Mouse (Mus musculus) MN1 (cell line): ENCODE results near the gene Ehd1.
A peak's percentile ranks its signal among the peaks of the same experiment; 100 is the strongest.
"Not testable (repeated sequence)": the region's sequence is repeated elsewhere in the genome, so short reads cannot be mapped to it uniquely, and the experiment has no call there.

ENCODE experiments used
- DNase-seq: peaks from one replicate; pipeline ENCODE4 v3.0.0-alpha.2; 2016; ENCODE audit warnings: low spot score

Gene Ehd1

DNA sequence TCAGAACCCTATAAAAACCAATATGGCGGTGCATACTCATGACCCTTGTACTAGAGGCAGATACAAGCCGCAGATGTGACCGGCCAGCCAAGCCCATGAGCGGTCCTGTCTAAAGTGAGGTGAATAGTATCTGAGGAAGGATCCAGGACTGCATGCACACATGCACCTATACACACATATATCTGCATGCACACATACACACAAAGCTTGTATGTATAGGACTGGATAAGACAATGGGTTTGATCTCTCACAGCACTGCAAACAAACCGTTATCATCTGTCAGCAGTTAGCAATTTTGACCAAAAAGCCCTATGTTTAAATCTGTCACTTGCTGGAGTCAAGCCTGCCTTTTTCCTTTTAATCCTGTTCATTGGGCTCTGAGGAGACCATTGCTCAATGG lies 25.6 kb downstream of the Ehd1 start:
- DNase-seq: no peak

DNA sequence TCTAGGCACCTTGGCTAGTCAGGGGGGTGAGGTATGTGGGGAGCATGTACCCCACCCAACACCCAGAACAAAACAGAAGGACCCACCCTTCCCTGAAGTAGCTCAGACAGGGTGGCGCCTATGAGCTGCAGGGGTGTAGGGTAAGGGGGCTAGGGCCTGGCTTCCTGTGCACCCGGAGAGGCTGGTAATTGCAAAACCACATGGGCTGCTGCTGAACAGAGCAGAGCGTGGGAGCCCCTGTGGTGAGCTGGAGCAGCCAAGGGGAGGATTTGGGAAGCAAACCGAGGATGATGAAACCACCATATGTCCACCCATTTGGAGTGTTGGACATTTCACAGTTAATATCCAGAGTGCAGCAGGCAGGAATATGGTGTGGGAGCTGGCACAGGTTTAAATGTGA lies 26.0 kb downstream of the Ehd1 start:
- DNase-seq: no peak

DNA sequence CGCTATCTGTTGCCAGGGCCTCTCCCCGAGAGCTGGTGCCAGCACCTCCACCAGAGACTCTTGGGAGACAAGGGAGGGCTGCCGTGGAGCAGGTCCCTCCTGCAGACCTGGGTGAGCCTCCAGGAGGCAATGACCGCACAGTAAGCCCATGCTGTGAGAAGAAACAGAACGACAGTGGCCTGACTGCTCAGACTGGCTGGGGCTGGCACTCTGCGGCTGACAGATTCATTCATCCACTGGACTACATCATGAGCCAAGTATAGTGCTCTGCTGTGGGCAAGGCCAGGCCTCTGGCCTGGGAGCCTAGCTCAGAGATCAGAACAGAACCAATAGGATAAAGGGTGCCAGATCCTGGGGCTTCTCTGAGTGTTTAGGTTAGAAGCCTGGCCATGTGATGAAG lies 27.3 kb downstream of the Ehd1 start:
- peak; percentile 72 for DNase-seq

DNA sequence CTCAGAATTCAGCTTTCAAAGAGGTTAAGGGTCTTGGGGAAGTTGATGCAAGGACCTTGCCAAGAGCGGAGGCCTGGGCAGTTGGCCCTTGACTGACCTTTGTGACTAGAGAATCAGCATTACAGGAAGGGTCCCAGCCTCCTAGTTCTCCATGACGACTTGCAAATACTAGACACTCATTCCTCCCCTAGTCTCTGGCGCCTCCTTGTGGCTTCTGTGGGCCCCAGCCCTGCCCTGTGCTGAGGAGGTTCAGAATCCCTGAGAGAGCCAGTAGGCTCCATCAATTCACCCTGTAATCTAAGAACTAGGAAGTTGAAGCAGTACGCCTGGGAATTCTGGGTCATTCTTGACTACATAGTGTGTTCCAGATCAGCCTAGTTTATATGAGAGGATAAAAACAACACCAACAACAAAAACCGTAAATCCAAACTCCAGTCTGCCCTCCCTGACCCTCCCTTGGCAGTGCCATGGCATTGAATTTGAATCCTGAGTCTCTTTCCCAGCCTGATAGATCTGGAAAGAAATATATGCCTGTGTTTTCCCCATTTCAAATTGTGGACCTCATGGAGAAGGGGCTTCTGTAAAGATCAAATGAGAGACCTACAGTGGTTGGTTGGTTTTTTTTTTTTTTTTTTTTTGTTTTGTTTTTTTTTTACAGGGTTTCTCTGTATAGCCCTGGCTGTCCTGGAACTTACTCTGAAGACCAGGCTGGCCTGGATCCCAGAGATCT lies 28.4 kb downstream of the Ehd1 start:
- DNase-seq: peak; percentile 89

DNA sequence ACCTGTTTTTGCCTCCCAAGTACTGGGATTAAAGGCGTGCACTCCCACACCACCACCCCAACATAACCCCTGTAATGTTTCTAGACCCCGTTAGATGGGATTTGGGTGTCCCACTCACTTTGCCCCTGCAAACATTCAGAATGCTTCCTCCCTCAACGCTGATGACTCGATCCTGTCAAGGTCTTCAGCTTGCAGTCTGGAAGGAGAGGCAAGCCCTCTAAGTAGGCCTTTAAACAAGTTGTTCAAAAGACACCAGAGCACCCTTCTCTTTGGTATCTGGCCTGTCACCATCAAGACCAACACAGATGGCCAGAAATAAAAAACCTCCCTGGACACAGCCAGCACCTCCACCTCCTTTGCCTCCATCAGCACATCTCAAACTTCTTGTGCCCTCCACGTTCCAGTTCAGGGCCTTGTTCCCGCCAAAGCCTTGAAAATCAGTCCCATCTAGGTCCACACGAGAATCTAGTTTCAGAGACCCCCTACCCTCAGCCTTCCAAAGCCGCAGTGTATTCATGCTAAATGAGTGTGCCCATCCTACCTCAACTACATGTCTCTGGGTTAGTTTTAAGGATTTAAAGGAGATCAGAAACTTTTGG lies 29.1 kb downstream of the Ehd1 start:
- DNase-seq: no peak

DNA sequence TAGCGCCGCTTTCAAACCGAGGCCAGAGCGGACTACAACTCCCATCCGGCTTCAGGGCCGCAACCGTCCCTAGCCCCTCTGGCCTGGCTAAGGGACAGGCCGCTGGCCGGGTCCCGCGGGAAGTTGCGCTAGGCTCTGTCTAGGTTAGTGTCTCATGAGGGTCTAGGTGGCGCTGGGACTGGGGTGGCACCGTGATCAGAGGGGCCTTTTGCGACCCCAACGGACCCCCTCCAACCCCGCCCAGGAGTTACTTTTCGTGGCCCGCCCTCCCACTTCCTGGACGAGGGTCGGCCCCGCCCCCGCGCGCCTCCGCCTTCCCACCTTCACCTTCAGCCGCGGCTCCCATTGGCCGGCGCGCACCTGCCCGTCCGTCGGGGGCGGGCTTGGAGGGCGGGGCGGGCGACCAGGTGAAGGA lies 29.6 kb downstream of the Ehd1 start, which contains the start of gene Cdc42bpg:
TSS of gene Cdc42bpg (plus strand) at position 320 of the 415 bp plus-strand sequence.
- peak; percentile 76 for DNase-seq

DNA sequence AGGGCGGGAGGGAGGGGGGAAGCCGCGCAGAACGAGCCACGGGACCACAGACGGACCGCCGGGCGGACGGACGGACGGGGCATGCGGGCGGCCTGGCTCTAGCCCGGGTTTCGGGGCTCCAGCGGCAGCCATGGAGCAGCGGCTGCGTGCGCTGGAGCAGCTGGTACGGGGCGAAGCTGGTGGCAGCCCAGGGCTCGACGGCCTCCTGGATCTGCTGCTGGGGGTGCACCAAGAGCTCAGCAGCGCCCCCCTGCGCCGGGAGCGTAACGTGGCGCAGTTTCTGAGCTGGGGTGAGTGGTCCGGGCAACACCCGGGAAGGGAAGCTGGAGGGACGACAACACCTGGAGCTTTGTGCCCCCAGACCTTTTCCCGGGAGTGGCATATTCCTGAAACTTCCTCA lies 30.1 kb downstream of the Ehd1 start:
- DNase-seq: peak; percentile 80

DNA sequence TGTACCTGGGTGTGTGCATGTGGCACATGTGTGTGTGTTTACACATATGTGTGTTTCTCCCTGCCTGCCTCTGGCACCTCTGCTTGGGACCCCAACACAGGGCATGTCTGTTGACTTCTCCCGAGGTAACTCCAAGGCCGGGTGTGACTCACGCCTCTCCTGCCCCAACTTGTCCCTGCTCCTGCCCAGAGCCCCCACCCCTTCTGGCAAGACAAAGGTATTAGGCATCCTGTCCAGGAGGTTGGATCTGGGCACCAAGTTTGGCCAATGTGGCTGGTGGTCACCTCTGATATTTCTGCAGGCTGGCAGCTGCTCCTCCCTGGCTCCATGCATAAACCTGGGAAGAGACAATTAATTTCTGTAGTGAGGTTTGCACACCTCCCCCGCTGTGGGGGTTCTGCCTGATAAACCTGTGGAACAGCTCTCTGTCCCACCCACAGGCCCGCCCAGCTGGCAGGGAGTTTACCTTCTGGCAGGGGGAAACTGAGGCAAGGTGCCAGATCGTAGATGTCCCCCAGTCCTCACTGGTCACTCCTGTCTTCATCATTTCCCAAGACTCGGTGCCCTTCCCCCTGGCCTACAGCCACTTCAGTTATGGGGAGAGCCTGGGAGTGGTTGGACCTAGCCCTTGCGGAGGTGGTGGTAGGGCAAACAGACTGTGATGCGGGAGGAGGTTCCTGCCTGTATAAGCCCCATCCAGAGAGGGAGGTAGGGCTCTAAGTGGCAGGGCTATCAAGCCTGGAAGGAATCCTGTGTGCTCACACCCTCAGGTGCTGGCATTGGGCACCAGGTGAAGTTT lies 31.4 kb downstream of the Ehd1 start:
- no peak for DNase-seq

DNA sequence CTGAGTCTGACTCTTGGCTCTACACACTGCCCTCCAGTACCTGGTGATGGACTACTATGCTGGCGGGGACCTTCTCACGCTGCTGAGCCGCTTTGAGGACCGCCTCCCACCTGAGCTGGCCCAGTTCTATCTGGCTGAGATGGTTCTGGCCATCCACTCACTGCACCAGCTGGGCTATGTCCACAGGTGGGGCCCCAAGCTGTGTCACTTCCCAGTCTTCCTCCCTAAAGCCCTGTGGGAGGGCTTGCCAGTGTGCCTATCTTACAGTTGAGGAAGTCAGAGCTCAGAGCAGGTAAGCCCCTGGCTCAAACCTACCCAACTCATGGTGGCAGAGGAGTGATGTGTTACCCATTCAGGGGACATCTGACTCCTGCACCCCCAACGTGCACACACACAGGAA lies 33.7 kb downstream of the Ehd1 start:
- no peak for DNase-seq

DNA sequence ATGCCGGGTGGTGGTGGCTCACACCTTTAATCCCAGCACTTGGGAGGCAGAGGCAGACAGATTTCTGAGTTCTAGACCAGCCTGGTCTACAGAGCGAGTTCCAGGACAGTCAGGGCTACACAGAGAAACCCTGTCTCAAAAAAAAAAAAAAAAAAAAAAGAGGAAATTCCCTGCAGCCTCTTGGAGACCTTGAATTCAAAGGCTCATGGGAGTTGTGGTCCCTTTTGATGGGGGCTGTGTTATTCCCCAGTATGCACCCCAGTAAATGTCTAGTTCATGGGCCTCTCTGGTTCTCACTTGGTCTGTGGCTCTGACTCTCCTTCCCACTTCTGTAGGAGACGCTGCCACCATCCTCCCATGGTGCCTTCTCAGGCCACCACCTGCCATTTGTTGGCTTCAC lies 35.3 kb downstream of the Ehd1 start:
- not testable (repeated sequence) for DNase-seq

DNA sequence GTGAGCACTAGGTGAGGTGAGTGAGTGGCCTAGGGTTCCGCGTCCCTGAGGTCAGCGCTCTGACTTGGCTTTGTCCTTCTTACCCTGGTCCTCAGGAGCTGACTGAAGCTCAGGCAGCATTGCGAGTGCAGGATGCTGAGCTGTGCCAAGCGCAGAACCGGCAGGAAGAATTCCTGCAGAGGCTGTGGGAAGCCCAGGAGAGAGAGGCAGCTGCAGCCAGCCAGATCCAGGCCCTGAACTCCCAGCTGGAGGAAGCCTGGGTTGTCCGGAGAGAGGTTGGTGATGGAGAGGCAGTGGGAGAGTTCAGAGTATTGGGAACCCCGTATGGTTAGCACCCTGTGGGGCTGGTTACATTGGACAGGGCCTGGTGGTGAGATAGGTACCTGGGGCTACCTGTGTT lies 37.3 kb downstream of the Ehd1 start:
- no peak for DNase-seq

DNA sequence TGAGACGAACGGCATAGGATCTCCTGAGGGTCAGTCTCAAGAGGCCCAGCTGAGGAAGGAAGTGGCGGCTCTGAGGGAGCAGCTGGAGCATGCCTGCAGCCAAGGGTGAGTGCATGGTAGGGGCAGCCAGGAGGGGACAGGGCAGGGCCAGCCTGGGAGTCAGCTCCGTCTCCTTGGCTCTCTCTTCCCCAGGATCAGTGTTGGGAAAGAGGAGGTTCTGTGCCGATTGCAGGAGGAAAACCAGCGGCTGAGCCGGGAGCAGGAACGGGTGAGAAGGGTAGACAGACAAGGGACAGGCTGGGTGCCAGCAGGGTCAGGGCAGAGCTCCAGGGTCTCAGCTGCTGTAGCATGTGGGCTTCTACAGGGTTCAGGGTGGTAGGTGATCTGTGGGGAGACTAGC lies 38.0 kb downstream of the Ehd1 start:
- DNase-seq: no peak

DNA sequence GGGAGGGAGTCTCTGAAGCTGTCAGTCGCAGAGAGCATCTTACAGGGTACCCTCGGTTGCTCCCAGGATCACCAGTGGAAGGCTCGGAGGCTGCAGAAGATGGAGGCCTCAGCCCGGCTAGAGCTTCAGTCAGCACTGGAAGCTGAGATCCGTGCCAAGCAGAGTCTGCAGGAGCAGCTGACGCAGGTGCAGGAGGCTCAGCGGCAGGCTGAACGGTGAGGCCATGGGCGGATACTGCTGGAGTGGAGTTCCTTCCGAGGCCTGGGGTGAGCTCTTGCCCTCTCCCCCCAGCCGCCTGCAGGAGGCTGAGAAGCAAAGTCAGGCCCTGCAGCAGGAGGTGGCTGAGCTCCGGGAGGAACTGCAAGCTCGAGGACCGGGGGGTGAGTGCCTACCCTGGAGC lies 39.0 kb downstream of the Ehd1 start:
- no peak for DNase-seq

DNA sequence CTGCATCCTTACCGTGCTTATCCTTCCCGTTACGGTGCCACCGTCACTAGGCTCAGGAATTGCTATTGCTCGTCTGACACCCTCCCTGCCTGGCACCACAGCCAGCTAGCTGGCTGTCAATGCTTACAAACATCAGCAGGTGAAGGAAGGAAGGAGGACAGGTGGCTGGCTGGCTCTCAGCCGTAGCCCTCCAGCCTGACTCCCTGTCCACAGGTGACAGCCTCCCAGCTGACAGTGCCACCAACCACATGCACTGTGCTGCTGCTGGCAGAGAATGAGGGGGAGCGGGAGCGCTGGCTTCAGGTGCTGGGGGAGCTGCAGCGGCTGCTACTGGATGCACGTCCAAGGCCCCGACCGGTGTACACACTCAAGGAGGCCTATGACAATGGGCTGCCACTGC lies 41.6 kb downstream of the Ehd1 start:
- DNase-seq: no peak

DNA sequence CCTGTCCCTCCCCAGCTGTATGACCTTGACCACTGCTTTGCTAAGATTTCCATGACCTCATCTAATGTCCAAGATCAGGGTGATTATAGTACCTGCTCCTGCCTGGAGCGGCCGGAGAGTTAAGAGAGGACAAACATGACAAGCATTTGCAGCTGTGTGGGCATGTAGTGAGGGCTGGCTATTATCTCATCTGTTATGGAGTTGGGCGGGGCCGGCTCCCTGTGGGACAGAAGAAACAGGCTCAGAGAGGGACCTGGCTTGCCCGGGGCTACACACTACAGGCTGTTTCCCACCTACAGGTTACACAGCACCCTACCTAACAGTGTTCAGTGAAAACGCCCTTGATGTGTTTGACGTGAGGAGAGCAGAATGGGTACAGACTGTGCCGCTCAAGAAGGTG lies 44.8 kb downstream of the Ehd1 start:
- DNase-seq: no peak

DNA sequence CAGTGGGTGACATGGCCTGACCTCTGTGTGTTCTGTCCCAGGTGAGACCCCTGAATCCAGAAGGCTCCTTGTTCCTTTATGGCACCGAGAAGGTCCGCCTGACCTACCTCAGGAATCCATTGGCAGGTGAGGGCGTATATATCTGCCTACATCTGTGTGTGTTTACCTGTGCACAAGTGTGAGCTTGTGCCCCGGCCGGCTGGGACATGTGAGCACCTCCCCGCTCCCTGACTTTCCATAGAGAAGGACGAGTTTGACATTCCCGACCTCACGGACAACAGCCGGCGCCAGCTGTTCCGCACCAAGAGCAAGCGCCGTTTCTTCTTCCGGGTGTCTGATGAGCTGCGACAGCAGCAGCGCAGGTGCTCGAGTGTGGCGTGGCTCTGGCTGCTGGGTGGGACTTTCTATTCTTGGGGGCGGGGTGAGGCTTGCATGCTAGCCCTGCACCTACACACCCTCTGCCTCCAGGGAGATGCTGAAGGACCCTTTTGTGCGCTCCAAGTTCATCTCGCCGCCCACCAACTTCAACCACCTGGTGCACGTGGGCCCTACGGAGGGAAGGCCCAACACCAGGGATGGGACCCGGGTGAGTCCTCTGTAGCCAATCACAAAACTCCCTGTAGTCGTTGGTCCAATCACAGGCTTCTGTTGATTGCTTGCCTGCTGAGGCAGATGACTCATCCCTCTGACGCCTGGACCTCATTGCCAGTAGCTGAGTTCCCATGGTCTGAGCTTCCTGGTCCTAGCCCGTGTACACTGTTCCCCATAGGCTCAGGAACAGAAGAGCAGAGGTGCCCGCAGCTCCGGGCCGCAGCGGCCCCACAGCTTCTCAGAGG lies 45.5 kb downstream of the Ehd1 start:
- DNase-seq: peak; percentile 68

DNA sequence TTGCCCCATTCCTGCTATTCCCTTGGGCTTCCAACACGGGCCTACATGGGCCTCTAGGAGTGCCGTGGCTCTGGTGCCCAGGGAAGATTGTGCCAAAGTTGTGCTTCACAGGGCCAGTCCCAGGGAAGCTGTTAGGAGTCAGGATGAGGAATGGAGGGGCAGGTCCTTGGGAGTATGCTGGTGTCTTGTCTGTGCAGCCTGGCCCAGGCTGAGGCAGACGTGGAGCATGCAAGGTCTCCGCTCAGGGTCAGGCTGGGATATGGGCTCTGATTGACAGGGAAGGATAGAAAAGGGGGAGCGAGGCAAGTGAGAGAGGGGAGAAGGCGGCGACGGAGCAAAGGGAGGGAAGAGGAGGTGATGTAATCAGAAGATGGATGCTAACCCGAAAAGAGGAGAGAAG lies 48.2 kb downstream of the Ehd1 start:
- DNase-seq: no peak

DNA sequence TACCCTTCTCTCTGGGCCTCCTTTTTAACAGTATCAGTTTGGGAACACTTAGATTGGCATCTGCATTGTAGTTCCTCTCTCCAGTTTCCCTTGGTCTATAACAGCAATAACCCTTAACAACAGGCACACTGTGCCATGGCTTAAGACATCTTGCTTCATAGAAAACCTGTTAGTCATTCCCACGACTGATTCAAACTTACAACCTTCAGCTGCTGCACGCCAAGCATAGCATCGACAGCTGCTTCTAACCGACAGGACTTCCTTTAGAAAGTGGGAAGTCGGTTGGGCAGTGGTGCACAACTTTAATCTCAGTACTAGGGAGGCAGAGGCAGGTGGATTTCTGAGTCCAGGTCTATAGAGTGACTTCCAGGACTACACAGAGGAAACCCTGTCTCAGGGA lies 54.7 kb downstream of the Ehd1 start:
- no peak for DNase-seq

DNA sequence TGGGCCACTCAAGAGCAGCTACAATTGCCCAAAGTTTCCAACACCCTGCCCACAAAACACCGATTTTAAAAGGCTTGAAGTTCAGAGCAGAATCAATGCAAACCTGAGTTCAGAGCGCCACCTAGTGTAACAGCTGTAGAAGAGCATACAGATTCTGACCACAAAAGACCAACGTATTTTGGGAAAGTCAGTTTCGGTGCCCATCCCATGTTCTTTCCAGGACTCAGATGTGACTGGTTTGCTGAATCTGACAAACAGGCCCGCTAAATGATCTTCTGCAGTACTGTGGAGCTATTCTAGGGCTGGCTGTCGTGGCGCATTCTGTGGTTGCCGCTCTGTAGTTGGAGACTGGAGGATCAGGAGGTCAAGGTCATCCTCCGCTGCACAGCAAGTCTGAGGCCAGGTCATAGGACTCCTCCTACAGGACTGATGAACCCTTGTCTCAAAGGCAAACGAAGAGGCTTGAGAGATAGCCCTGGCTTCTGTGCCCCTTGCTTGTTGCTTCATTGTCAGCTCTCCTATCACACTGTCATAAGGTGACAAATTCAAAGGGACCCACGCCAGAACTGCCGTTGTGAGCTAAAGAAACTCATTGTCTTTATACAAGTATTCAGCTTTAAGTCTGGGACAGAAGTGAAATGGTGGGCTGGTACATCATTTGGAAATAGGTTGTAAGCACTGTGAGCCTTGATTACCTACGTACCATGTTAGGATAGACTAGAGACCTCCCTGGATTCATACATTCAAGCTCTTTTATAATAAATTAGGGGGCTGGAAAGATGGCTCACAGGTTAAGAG lies 55.4 kb downstream of the Ehd1 start:
- DNase-seq: peak; percentile 64

DNA sequence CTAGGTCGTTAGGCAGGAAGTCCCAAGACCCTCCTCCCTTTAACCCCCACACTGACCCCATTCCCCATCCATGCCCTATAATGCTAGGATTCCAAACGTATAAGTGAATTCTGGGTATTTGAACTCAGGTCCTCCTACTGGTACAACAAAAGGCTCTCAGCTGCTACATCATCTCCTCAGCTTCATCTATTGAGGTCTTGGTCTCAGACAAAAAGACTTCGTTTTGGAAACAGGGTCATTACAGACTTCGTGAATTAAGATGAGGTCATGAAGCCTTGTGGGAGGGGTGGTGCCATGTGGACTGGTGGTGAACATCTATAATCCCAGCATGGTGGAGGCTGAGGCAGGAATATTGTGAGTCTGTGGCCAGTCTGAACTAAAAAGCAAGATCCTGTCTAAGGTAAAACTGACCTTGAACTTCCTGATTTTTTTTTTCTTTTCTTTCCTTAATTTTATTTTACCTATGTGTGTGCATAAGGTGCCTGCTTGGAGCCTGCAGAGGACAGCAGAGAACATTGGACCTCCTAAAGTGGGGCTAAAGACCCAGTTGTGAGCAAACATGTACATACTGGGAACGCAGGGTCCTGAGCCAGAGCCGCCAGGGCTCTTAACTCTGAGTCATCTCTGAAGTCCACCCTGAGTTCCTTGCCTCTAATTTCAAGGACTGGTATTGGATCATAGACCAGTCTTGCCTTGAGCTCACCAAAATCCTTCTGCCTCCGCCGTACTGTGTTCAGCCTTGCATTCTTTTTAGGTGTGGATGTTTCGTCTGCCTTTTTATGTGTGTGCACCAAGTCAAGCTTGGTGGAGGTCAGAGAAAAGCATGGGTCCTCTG lies 57.5 kb downstream of the Ehd1 start:
- peak; percentile 19 for DNase-seq
